Mouse (Mus musculus): ENCODE data around the gene Tmeff2.
A peak's percentile ranks its signal among the peaks of the same experiment; 100 is the strongest.
"Not testable (repeated sequence)": the region's sequence is repeated elsewhere in the genome, so short reads cannot be mapped to it uniquely, and the experiment has no call there.

Gene Tmeff2

DNA sequence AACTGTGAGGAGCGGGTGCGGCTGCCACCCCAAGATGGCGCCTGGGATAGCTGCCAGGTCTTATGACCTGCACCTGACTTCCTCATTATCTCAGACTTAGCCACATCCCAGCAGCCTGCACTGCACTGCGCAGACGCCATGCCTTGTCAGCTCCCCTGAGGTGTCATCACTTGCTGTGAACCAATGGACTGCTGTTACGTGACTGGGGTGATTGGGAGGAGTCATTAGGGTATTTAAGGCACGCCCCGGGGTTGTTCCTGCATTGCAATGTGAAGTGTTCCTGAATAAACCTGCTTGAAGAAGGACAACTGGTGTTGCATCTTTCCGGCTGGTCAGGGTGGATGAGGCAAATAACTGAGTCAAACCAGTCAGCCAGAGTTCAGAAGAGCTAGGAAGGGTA is at the start of gene Tmeff2:
Gene Tmeff2, plus strand, starts transcription at position 262 of the 400 bp plus-strand sequence.
- DNase-seq (ENCODE audit: low read depth): not testable (repeated sequence)

DNA sequence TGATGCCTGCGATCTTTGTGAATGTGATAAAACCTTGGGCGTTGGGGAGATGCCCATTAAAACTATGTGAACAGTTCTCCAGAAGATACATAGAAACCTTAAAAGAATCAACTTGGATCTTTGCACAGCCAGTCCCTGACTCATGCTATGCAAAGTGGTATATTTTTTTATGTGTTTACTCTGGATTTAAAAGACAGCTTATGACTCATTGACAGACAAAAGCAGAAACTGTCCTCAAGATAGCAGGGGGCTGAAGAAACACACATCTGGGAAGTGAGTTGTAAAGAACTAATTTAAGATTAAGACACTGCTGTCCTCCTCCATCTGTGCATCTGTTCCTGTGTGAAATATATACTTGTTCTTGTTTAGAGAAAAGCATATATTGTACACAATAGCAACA is 38.9 kb upstream of the Tmeff2 start:
- no peak for DNase-seq (ENCODE audit: low read depth)

DNA sequence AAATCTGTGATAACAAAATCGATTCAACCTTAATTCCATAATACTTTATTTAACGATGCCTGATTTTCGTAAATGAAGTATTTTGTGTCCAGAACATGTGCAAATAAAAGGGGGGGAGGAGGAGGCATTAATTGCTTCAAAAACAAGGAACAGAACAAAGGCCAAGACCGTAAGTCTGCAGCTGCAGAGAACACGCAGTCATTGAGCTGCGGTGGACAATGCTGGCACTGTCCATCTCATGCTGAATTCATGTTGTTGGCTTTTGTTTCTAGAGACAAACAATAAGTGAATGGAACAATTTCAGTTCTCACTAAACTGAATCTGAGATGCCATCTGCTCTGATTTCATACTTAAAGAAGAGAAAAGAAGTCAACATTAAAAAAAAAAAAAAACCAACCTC is 2.8 kb upstream of the Tmeff2 start:
- DNase-seq (ENCODE audit: low read depth): no peak

DNA sequence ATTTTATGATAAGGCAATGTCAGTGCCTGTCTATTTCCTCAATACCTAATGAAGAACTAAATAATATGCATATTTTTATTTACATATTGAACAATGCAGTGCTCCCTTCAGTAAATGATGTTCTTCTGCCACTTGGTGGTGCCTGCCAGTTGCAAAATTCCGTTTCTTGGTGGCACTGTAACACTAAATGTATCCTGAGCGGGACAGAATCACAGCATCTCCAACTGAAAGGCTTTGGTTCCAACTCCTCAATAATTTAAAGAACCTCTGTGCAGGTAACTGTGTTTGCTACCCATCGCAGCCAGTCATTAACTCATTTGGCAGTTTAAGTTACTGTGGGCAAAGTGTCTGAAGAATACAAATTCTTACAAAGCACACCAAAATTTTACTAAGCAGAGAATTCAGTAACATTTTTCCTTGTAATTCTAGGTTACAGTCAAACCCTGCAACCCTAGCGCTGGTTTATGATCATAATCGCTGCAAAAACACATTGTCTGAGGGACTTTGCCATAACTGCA is 24.4 kb downstream of the Tmeff2 start:
- no peak for DNase-seq (ENCODE audit: low read depth)

DNA sequence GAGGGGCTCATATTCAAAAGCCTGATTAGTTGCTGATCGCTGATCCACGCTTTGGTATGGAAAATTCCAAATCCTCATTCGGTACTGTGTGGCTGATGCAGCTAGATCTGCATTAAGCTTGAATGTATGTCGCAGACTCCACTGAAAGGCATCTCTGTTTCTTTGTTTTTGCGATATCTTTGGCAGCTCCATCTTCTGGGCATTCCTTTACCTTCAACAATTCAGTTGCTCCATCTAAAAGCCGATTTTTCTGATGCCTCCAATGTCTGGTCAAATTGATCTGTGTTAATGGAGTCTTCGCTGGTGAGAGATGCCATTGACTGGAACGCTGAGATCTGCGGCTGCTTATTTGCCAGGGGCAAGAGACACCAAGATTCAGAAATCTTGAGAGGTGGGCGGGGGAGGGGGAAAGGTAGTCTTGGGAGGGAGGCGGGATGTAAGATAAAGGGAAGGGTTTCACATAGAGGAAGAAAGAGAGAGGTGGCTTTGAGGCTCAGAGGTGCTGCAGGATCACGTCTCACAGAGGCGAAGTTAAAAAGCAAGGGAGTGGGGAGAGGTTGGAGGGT is 25.0 kb downstream of the Tmeff2 start:
- DNase-seq (ENCODE audit: low read depth): no peak

- DNase-seq (ENCODE audit: low read depth): no peak
These were observed 26.1 kb downstream of the Tmeff2 start for GRCm38 (mm10) chr1:50926374-50927060.

- no peak for DNase-seq (ENCODE audit: low read depth)
These were observed 26.7 kb downstream of the Tmeff2 start for GRCm38 (mm10) chr1:50927077-50927611.

- DNase-seq (ENCODE audit: low read depth): no peak
These were observed 27.3 kb downstream of the Tmeff2 start for GRCm38 (mm10) chr1:50927679-50928187.

- DNase-seq (ENCODE audit: low read depth): no peak
These were observed 28.3 kb downstream of the Tmeff2 start for GRCm38 (mm10) chr1:50928776-50929175.

GRCm38 (mm10) chr1:50935076-50935475 is 34.6 kb downstream of the Tmeff2 start:
- DNase-seq (ENCODE audit: low read depth): no peak

DNA sequence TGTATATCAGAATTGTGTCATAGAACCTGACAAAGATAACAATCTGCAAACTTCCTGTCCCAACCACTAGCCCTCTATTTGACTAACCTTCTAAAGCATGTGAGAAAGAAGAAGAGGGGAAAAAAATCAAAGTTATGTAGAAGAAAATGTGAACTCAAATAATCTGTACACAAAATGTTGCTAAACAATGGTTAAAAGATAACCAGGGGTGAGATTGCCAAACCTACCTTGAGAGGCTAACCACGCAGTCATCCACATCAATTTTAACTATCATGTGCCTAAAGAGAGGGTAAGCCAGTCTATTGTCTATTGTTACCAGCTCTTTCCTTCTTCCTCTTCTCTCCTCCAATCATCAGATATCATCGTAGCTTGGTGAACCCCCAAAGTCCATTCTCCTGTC is 35.0 kb downstream of the Tmeff2 start:
- no peak for DNase-seq (ENCODE audit: low read depth)

GRCm38 (mm10) chr1:50940131-50941039 is 39.9 kb downstream of the Tmeff2 start:
- no peak for DNase-seq (ENCODE audit: low read depth)

DNA sequence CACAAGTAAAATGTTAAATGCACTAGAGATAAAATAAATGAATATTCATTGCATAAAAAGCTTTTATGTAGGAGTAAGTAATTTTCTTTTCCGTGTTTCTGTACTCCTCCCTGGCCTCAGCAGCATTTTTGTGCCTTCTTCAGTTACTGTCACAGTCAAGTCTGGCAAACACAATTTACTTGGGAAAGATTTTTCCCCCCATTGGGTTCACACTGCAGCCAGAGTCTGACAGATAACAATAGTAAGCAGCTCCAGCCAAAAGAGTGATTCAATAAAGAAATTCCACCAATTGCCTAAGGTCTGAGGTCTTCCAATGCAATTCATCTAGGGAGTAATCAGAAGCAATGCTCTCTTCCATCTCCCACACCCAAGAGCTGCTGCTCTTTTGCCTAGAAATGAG is 48.1 kb downstream of the Tmeff2 start:
- DNase-seq (ENCODE audit: low read depth): no peak

- no peak for DNase-seq (ENCODE audit: low read depth)
These were observed 58.4 kb downstream of the Tmeff2 start for GRCm38 (mm10) chr1:50958844-50959243.

- peak; percentile 30 for DNase-seq (ENCODE audit: low read depth)
These were observed 61.7 kb downstream of the Tmeff2 start for GRCm38 (mm10) chr1:50961954-50962648.

GRCm38 (mm10) chr1:50962649-50963000 is 62.2 kb downstream of the Tmeff2 start:
- DNase-seq (ENCODE audit: low read depth): no peak

- DNase-seq (ENCODE audit: low read depth): no peak
These were observed 69.2 kb downstream of the Tmeff2 start for GRCm38 (mm10) chr1:50969685-50970084.

GRCm38 (mm10) chr1:50970853-50971252 is 70.4 kb downstream of the Tmeff2 start:
- no peak for DNase-seq (ENCODE audit: low read depth)

GRCm38 (mm10) chr1:50972509-50973436 is 72.3 kb downstream of the Tmeff2 start:
- no peak for DNase-seq (ENCODE audit: low read depth)

GRCm38 (mm10) chr1:50979358-50980081 is 79.1 kb downstream of the Tmeff2 start:
- DNase-seq (ENCODE audit: low read depth): no peak
